In genomic region chr4:132974904-132975303, GRCm38 (mm10) we compare ENCODE assay signal across 9 mouse cellular contexts. TPM values are rescaled to one million over a fixed set of nuclear protein-coding genes. Genes with fewer than 3 reads are reported as not detected.
A peak's percentile ranks its signal among the peaks of the same experiment; 100 is the strongest.
DNase-seq lines count a peak whose midpoint lies in the region; ATAC-seq lines count a peak whose summit lies in the region.
"Had no signal": no experiment of that assay in that cellular context is flagged by ENCODE, and none has a peak within 500 bp of the region (broad histone marks: within the 10 kb centered on the region; RNA-seq: fewer than 3 reads in every experiment).

No protein-coding gene starts in this region.

- 0 out of 2 replicates have a peak, but pooled peaks have one; percentile 7 for ATAC-seq in common myeloid progenitor, adult 5-6 weeks (replicated peaks; ENCODE audit: low read depth, poor library complexity, severe bottlenecking)
- no peak for ATAC-seq in intestine, embryonic 14.5 days (replicated peaks; ENCODE audit: low FRiP score, low TSS enrichment, low read depth)

- H3K36me3 ChIP-seq in intestine, embryonic 14.5 days (ENCODE audit: control insufficient read depth, insufficient read depth, low read length), result no peaks in the 10 kb centered on the region

- H3K27me3 ChIP-seq in intestine, embryonic 14.5 days (replicated peaks; ENCODE audit: control insufficient read depth, insufficient read depth, low read length), result peaks cover 29% of the 10 kb centered on the region

- H3K9me3 ChIP-seq in intestine, embryonic 14.5 days (ENCODE audit: control insufficient read depth, low read length), result no peaks in the 10 kb centered on the region

- H3K9ac ChIP-seq in intestine, embryonic 14.5 days (ENCODE audit: low read length), result no peak overlapping the region

- 8% methylated on average over 15 of the region's 15 CpGs for WGBS in intestine, embryonic 14.5 days

- 0 out of 2 replicates have a peak overlapping the region, but pooled peaks have one; percentile 9 for H3K4me3 ChIP-seq in intestine, embryonic 14.5 days (ENCODE audit: low read depth, low read length)
- H3K4me3 ChIP-seq: myocyte had no signal

- no peak overlapping the region for H3K27ac ChIP-seq in intestine, embryonic 14.5 days (ENCODE audit: low read depth)

- DNase-seq in spleen, adult 18-20 months, result peak; percentile 42 to 50
- DNase-seq in spleen, postnatal 14 days (ENCODE audit: low spot score in 2 of 2), result no peak
- DNase-seq in gastrocnemius, postnatal 14 days, result peak; percentile 61
- no peak for DNase-seq in intestine, embryonic 14.5 days (ENCODE audit: low spot score)
- DNase-seq in left cerebral cortex, postnatal 10 days (ENCODE audit: extremely low spot score in 1 of 2, low spot score in 2 of 2), result peak; percentile 53 to 87
- DNase-seq in lung, postnatal 4 days, result peak; percentile 89 to 92
- DNase-seq in skeletal muscle tissue, adult 2 months (ENCODE audit: low read depth, low spot score), result peak; percentile 49

- intact Hi-C loops in gastrocnemius, postnatal 14 days (cut with DNase I; ENCODE audit: low total_unique reads), result no loop called here
- intact Hi-C loops in left cerebral cortex, postnatal 10 days (cut with DNase I), result no loop called here

- H3K4me1 ChIP-seq in intestine, embryonic 14.5 days (replicated peaks; ENCODE audit: control insufficient read depth, insufficient read depth, low read length), result peaks cover 21% of the 10 kb centered on the region

- H3K4me2 ChIP-seq in intestine, embryonic 14.5 days (ENCODE audit: low read length), result peak overlapping the region; percentile 33

RNA-seq across cellular contexts. Expression of gene Fgr, which starts 1.0 kb away (rescaled TPM):
- total RNA-seq in common myeloid progenitor, adult 5-6 weeks (2017), result 0.53 and 0.96 TPM in 2 replicates
- under 1 TPM; 0.10 to 0.16 TPM for total RNA-seq in gastrocnemius, postnatal 14 days (2021)
- polyA plus RNA-seq in intestine, embryonic 14.5 days (2014; fragmentation: Nextera tagmentation; extraction: Ambion mirVana), result 0.62 and 0.99 TPM in 2 replicates
- total RNA-seq in left cerebral cortex, postnatal 10 days (2021), result under 1 TPM in 1 of 2 experiments, not detected in 1; 0.47 TPM
- polyA plus RNA-seq: myocyte had no signal

RNA-seq across cellular contexts. Expression of gene Ahdc1, which starts 36.2 kb away (rescaled TPM):
- total RNA-seq in common myeloid progenitor, adult 5-6 weeks (2017), result 2.6 and 3.5 TPM in 2 replicates
- 10 to 100 TPM; 37.1 to 56.1 TPM for total RNA-seq in gastrocnemius, postnatal 14 days (2021)
- 7.3 and 8.1 TPM in 2 replicates for polyA plus RNA-seq in intestine, embryonic 14.5 days (2014; fragmentation: Nextera tagmentation; extraction: Ambion mirVana)
- 10 to 100 TPM; 70.0 to 71.1 TPM for total RNA-seq in left cerebral cortex, postnatal 10 days (2021)

RNA-seq across cellular contexts. Expression of gene Fam76a, which starts 52.5 kb away (rescaled TPM):
- total RNA-seq in common myeloid progenitor, adult 5-6 weeks (2017), result 25.2 and 33.5 TPM in 2 replicates
- total RNA-seq in gastrocnemius, postnatal 14 days (2021), result 10 to 100 TPM; 21.2 to 27.4 TPM
- polyA plus RNA-seq in intestine, embryonic 14.5 days (2014; fragmentation: Nextera tagmentation; extraction: Ambion mirVana), result 40.1 and 41.9 TPM in 2 replicates
- 10 to 100 TPM; 31.8 to 36.9 TPM for total RNA-seq in left cerebral cortex, postnatal 10 days (2021)

Comparison
In these comparisons a context has a peak if more than half of its experiments do, and no peak if none do; other contexts are left out.
1. DNase-seq: peak in spleen, adult 18-20 months (2 of 2), gastrocnemius, postnatal 14 days (single experiment), left cerebral cortex, postnatal 10 days (2 of 2), lung, postnatal 4 days (2 of 2) and skeletal muscle tissue, adult 2 months (single experiment); none in spleen, postnatal 14 days (0 of 2) and intestine, embryonic 14.5 days (single experiment).